Mouse (Mus musculus) kidney, postnatal 0 days (tissue): ENCODE measurements around the gene Ercc2. TPM values are rescaled to one million over a fixed set of nuclear protein-coding genes. Genes with fewer than 3 reads are reported as not detected.
A peak's percentile ranks its signal among the peaks of the same experiment; 100 is the strongest.

Experiments
- ATAC-seq: fragments of 200-750 bp; cut with Nextera tagmentation; replicated peaks from 2 replicates; pipeline ENCODE4 v1.8.0; 2017; ENCODE audit warnings: low read depth, moderate number of reproducible peaks, moderate TSS enrichment, moderate library complexity; ENCODE audit not compliant: low FRiP score
- DNase-seq: peaks from one replicate; pipeline ENCODE4 v3.0.0-alpha.2; 2016; ENCODE audit warnings: low spot score
- H3K27ac ChIP-seq: fragments of 300-500 bp; sonication (generic); 2 replicates; pipeline ENCODE4 v1.5.1; 2014; ENCODE audit warnings: mild to moderate bottlenecking
- H3K27me3 ChIP-seq: fragments of 300-500 bp; sonication (generic); 2 replicates; pipeline ENCODE4 v1.6.1; 2014; ENCODE audit warnings: low read length, mixed read lengths; ENCODE audit not compliant: insufficient read depth
- H3K36me3 ChIP-seq: fragments of 300-500 bp; sonication (generic); 2 replicates; pipeline ENCODE4 v1.6.1; 2014; ENCODE audit warnings: low read length, mixed read lengths; ENCODE audit not compliant: insufficient read depth
- H3K4me1 ChIP-seq: fragments of 300-500 bp; sonication (generic); replicated peaks from 2 replicates; pipeline ENCODE4 v1.6.1; 2014; ENCODE audit warnings: antibody characterized with exemption, low read length, mixed read lengths; ENCODE audit not compliant: insufficient read depth
- H3K4me2 ChIP-seq: fragments of 300-500 bp; sonication (generic); 2 replicates; pipeline ENCODE4 v1.6.1; 2014; ENCODE audit warnings: mild to moderate bottlenecking, low read length, moderate library complexity, mixed read lengths
- H3K4me3 ChIP-seq: fragments of 300-500 bp; sonication (generic); replicated peaks from 2 replicates; pipeline ENCODE4 v1.5.1; 2014; ENCODE audit warnings: low read depth, low read length
- H3K9ac ChIP-seq: fragments of 300-500 bp; sonication (generic); 2 replicates; pipeline ENCODE4 v1.6.1; 2014; ENCODE audit warnings: low read depth, low read length
- H3K9me3 ChIP-seq: fragments of 300-500 bp; sonication (generic); replicated peaks from 2 replicates; pipeline ENCODE4 v1.6.1; 2016; ENCODE audit warnings: low read length, inconsistent platforms, mixed read lengths
- CTCF ChIP-seq: IDR thresholded peaks from 2 replicates; pipeline ENCODE4 v1.5.1; 2016; ENCODE audit warnings: antibody characterized with exemption, low read depth, mild to moderate bottlenecking, moderate library complexity
- WGBS: fragments of 180-500 bp; shearing (Covaris S2); extraction: QIAGEN DNeasy Blood & Tissue Kit; methylation state at CpG from one replicate; pipeline ENCODE4 v1.1.7; 2014; 5-methylcytosine and 5-hydroxymethylcytosine counted together
- polyA plus RNA-seq: library from polyadenylated mRNA; unstranded; fragments of >200 nt; fragmentation: Nextera tagmentation; extraction: Ambion mirVana; gene quantifications from 2 replicates; pipeline ENCODE4 v1.2.1, GENCODE M21; 2015

Ercc2 gene
- polyA plus RNA-seq, 1 experiment from 2014 or later: 11.5 TPM

DNA sequence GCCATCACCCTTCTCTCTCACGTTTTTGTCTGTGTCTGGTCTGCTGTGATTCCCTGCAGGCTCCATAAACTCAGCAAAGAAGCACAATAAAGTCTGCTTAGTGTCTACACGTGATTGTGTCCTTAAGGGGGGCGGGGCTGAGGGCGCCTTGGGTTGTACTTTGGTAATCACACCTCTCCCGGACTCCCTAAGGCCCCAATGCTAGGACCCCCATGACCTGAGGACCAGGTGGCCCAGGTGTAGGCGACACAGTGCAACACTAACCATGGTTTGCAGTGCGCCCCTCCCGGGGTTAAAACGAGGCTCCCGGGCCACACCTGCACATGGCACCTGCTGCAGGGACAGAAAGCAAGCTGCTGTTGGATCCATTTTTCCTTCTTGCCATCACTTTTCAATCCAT is 40.6 kb upstream of the Ercc2 start:
- H3K27ac ChIP-seq: no peak overlapping the region
- peaks cover 20% of the 10 kb centered on the region for H3K4me1 ChIP-seq
- peak overlapping the region; percentile 86; the same call in 1 of the 2 replicates for H3K4me2 ChIP-seq
- ATAC-seq (no peak), DNase-seq (no peak)
- H3K9ac ChIP-seq: no peak overlapping the region
- no peak for TF ChIP-seq CTCF
- H3K27me3 ChIP-seq: 0 out of 2 replicates have a peak, but pooled peaks cover 6% of the 10 kb centered on the region
- 21% methylated on average over 10 of the region's 10 CpGs for WGBS
- H3K9me3 ChIP-seq: no peaks in the 10 kb centered on the region
- H3K36me3 ChIP-seq: no peaks in the 10 kb centered on the region
- H3K4me3 ChIP-seq: no peak overlapping the region

DNA sequence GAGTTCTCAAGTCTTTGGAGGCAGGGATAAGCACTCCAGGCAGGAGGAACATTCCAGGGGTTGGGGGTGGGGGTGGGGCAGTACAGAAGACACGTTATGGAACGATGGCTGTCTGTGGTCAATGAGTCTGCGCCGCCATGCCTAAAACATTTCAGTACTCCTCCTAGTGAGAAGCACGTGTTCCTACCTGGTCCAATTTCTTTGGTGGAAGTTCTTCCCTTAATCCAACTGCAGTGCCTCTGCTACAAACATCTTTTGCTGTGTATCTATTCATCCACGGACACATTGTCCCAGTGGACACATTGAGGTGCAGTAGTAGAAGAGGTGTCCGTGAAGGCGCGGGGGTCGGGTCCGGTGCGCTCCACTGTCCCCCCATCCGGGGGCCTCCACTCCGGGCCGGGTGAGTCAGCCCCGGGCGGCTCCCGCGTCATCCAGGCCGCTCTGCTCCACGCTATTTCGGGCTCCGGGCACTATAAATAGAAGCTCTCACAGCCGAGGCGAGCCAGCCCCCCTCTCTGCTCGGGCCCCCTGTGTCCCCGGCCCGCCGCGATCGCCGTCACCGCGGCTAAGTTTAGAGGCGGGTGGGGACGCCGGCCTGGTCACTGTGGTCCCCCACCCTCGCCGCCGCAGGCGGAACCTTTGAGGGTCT is 39.9 kb upstream of the Ercc2 start:
- H3K36me3 ChIP-seq: no peaks in the 10 kb centered on the region
- peak overlapping the region; percentile 86 for H3K4me2 ChIP-seq
- no peak for ATAC-seq
- no peak overlapping the region for H3K27ac ChIP-seq
- DNase-seq: peak; percentile 37
- H3K27me3 ChIP-seq: 0 out of 2 replicates have a peak, but pooled peaks cover 6% of the 10 kb centered on the region
- H3K4me1 ChIP-seq: peaks cover 20% of the 10 kb centered on the region
- no peaks in the 10 kb centered on the region for H3K9me3 ChIP-seq
- H3K4me3 ChIP-seq: peak overlapping the region; percentile 40
- TF ChIP-seq CTCF: no peak
- 1% methylated on average over 39 of the region's 41 CpGs for WGBS
- H3K9ac ChIP-seq: peak overlapping the region; percentile 43; the same call in 1 of the 2 replicates

DNA sequence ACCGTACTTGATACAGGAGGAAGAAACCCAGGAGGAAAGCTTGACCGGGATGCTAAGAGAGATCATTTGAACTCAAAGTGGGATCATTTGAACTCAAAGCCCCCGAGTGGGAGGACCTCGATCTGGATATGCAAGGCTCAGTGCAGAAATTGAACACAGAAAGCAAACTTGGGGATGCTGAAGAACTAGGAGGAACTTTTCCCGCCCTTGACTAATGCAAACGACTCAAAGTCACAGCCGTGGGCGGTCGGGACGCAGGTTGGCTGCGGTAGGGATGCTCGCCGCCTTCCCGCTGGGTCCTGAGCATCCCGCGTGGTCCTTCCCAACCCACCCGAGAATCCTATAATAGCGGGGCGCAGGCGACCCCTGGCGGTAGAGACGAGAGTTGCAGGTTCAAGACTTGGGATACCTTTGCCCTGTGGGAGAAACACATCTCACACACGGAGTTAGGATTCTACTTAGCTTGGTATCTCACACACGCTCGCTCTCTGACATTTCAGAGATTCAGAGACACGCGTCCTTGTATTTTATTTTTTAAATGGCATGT is 39.3 kb upstream of the Ercc2 start:
- TF ChIP-seq CTCF: peak; percentile 99
- Histone ChIP-seq H3K4me3 (peak overlapping the region; percentile 40), H3K36me3 (no peaks in the 10 kb centered on the region), H3K27me3 (0 out of 2 replicates have a peak, but pooled peaks cover 6% of the 10 kb centered on the region), H3K9me3 (no peaks in the 10 kb centered on the region), H3K9ac (no peak overlapping the region; the same call in 1 of the 2 replicates), H3K4me1 (peaks cover 20% of the 10 kb centered on the region), H3K4me2 (peak overlapping the region; percentile 86), H3K27ac (no peak overlapping the region)
- no peak for ATAC-seq
- peak; percentile 85 for DNase-seq
- under 1% methylated on average over 27 of the region's 27 CpGs for WGBS

DNA sequence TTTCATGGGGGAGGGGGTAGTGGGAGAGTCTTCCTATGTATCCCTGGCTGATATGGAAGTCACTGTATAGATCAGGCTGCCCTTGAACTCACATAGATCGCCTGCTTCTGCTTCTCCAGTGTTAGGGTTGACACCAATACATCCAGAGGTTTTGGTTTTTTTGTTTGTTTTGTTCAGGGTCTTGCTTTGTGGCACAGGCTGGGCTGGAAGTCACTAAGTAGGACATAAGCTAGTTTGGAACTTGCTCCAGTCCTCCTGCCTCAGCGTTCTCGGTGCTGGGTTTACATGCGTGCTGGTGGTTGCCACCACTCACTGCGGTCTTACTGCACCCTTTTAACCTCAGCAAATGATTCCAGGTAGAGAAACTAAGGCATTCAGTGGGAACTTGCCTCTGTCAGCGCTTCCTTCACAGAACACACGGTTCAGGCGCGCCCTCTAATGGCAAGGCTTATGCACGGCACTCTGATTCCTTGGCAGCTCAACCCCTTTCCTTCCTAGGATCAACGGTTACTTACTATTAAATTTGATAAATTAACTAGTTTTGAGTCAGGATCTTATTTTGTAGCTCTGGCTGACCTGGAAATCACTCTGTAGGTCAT is 38.5 kb upstream of the Ercc2 start:
- Histone ChIP-seq H3K9ac (no peak overlapping the region), H3K4me2 (peak overlapping the region; percentile 39), H3K27ac (no peak overlapping the region), H3K27me3 (0 out of 2 replicates have a peak, but pooled peaks cover 6% of the 10 kb centered on the region), H3K36me3 (peaks cover 7% of the 10 kb centered on the region; the same call in 1 of the 2 replicates), H3K9me3 (no peaks in the 10 kb centered on the region), H3K4me3 (no peak overlapping the region; the same call in 1 of the 2 replicates), H3K4me1 (peaks cover 20% of the 10 kb centered on the region)
- WGBS: under 1% methylated on average over 11 of the region's 11 CpGs
- ATAC-seq: no peak
- peak; percentile 89 for DNase-seq
- TF ChIP-seq CTCF: peak; percentile 93

DNA sequence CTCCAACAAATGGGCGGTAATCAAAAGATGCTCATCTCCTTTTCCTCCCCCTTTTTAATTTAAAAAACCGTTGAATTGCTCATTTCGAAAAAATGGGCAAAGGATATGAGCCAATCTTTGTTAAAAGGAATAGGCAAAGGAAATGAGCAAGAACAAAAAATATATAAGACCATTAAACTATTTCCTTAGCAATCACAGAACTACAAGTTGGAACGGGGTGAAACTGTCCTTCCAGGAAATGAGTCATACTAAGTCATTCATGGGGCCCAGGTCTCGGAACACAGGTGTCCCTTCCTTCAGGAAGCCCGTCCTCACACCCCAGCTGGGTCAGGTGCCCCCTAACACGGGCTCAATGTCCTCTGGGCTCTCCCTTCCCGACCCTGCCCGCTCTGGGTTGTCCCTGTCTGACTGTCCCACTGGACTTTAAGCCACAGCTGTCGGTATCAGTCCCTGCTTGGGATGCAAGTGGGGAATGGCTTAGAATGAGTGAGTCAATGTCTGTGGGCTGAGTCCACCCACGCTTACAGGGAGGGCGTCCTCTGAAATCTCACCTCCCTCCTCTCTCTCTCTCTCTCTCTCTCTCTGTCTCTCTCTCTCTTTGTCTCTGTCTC is 37.5 kb upstream of the Ercc2 start, which contains the start of gene Ercc1:
Ercc1 (plus strand) TSS at position 542 of the 611 bp plus-strand sequence.
- 23% methylated on average over 12 of the region's 12 CpGs for WGBS
- H3K36me3 ChIP-seq: peaks cover 17% of the 10 kb centered on the region; the same call in 1 of the 2 replicates
- TF ChIP-seq CTCF: no peak
- DNase-seq (no peak), ATAC-seq (no peak)
- peak within 1 kb of the TSS; percentile 93 for H3K27ac ChIP-seq
- peak within 1 kb of the TSS; percentile 62 for H3K4me2 ChIP-seq
- H3K4me1 ChIP-seq: peaks cover 20% of the 10 kb centered on the region
- peak within 1 kb of the TSS; percentile 69 for H3K9ac ChIP-seq
- peak within 1 kb of the TSS; percentile 67 for H3K4me3 ChIP-seq
- no peaks in the 10 kb centered on the region for H3K9me3 ChIP-seq
- 0 out of 2 replicates have a peak, but pooled peaks cover 6% of the 10 kb centered on the region for H3K27me3 ChIP-seq
